Mouse (Mus musculus) bone marrow macrophage, adult 2 months (primary cell): Measurements from ENCODE around the gene Tubgcp6.

Experiments
- CTCF ChIP-seq: IDR thresholded peaks from 2 replicates; pipeline ENCODE4 v1.5.1; 2012; ENCODE audit warnings: low read depth, mild to moderate bottlenecking, low read length, moderate library complexity
- POLR2A ChIP-seq: IDR thresholded peaks from 2 replicates; pipeline ENCODE4 v1.6.1; 2012; ENCODE audit warnings: mild to moderate bottlenecking, low read depth, low read length, borderline replicate concordance

- no peak for TF ChIP-seq CTCF
- TF ChIP-seq POLR2A = no peak
Measured at GRCm38 (mm10) chr15:89172276-89172935, 49.5 kb upstream of the Tubgcp6 start.
